Mouse (Mus musculus) stomach, adult 2 months (tissue): ENCODE data around the gene Wdr92. TPM values are rescaled to one million over a fixed set of nuclear protein-coding genes. Genes with fewer than 3 reads are reported as not detected.

ENCODE experiments used
- polyA plus RNA-seq: library from polyadenylated mRNA; depleted of rRNA; stranded (reverse); fragments of >200 nt; gene quantifications from 2 replicates; pipeline ENCODE4 v1.2.3, GENCODE M21; 2012; rRNA removed

The Wdr92 gene
- polyA plus RNA-seq, result 2.8 and 3.2 TPM in 2 replicates

GRCm38 (mm10) chr11:17181807-17182206, at the start of gene Wdr92:
Gene Wdr92, plus strand, starts transcription at chr11:17182107.

GRCm38 (mm10) chr11:17158858-17159737, 22.8 kb upstream of the Wdr92 start, which contains the start of gene Ppp3r1:
Gene Ppp3r1, plus strand, starts transcription at chr11:17159263.

DNA sequence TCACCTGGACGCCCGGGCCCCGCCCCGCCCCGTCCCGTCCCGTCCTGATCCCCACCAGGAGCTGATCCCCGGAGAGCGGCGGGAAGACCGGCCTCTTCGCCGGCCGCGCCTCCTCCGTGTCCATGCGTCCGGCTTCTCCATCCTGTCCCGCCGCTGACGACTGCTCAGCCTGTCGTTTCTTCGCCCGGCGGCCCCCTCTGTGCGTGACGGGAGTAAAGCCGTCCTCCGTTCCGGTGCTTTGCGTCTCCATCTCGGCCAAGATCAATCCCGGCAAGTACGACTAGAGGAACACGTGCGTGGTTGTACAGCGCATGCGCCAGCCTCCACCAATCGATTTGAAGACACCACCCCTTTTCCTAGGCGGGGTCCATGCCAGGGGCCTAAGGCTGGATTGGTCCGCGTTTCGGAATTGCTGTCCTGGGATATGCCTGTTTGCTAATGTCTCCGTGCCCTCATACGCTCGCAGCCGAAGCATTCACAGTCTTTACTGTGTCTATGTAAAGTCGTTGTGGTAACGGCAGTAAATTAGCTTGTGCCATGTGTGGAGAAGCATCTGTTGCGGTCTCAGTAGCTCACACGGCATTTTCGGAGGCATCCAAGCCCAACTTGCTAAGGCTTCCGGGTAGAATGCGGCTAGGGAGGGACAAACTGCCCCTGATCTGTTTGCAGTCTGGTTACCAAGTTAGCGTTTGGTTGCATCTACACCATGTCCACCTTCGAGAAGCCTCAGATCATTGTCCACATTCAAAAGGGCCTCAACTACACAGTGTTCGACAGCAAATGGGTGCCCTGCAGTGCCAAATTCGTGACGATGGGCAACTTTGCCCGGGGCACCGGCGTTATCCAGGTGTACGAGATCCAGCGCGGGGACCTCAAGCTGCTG, 29.6 kb downstream of the Wdr92 start, which contains the start of gene Pno1:
Gene Pno1 (minus strand): TSS at position 311 of the 883 bp plus-strand sequence.

GRCm38 (mm10) chr11:17257443-17257842, 75.5 kb downstream of the Wdr92 start, which contains the start of gene C1d:
Gene C1d, plus strand, starts transcription at chr11:17257579.

Other genes starting within 250 kb of the Wdr92 start
- gene Fbxo48, start 230.7 kb upstream of the Wdr92 start, polyA plus RNA-seq, result not detected in 2 replicates
- gene Cnrip1, start 130.5 kb upstream of the Wdr92 start, polyA plus RNA-seq, result 3.3 and 4.7 TPM in 2 replicates
- 0.06 and 0.14 TPM in 2 replicates for gene Plek, start 129.7 kb upstream of the Wdr92 start, polyA plus RNA-seq
- gene Ppp3r1, start 22.8 kb upstream of the Wdr92 start, polyA plus RNA-seq, result 46.6 and 79.1 TPM in 2 replicates
- 0.71 and 0.78 TPM in 2 replicates for gene Pno1, start 29.5 kb downstream of the Wdr92 start, polyA plus RNA-seq
- 2.5 and 3.0 TPM in 2 replicates for gene C1d, start 75.5 kb downstream of the Wdr92 start, polyA plus RNA-seq